ENCODE assay signal across 7 mouse cellular contexts in genomic region chr12:54985257-54986051, GRCm38 (mm10). TPM values are rescaled to one million over a fixed set of nuclear protein-coding genes. Genes with fewer than 3 reads are reported as not detected.
DNase-seq lines count a peak whose midpoint lies in the region; ATAC-seq and TF ChIP-seq lines count a peak whose summit lies in the region.

No protein-coding gene starts in this region.

- peak overlapping the region; percentile 85 for H3K9ac ChIP-seq in limb, embryonic 14.5 days (ENCODE audit: low read depth, low read length, severe bottlenecking)
- peak overlapping the region; percentile 71 for H3K9ac ChIP-seq in midbrain, embryonic 15.5 days

- H3K9me3 ChIP-seq in limb, embryonic 14.5 days (ENCODE audit: control insufficient read depth, low read length): no peaks in the 10 kb centered on the region
- no peaks in the 10 kb centered on the region for H3K9me3 ChIP-seq in midbrain, embryonic 15.5 days

- ATAC-seq in common myeloid progenitor, adult 5-6 weeks (replicated peaks; ENCODE audit: low read depth, poor library complexity, severe bottlenecking): peak; percentile 1; the same call in 1 of the 2 replicates
- ATAC-seq in inflammation-experienced regulatory T-cells, adult 6 months: peak; percentile 50
- ATAC-seq in limb, embryonic 14.5 days (ENCODE audit: low FRiP score, low read depth): peak; percentile 58
- peak; percentile 71 for ATAC-seq in midbrain, embryonic 15.5 days (replicated peaks)

- peak overlapping the region; percentile 91 for H3K4me2 ChIP-seq in limb, embryonic 14.5 days (replicated peaks; ENCODE audit: low read depth, low read length, severe bottlenecking)
- H3K4me2 ChIP-seq in midbrain, embryonic 15.5 days: peak overlapping the region; percentile 98

- H3K36me3 ChIP-seq in limb, embryonic 14.5 days (ENCODE audit: control insufficient read depth, insufficient read depth, low read length): no peaks in the 10 kb centered on the region
- H3K36me3 ChIP-seq in midbrain, embryonic 15.5 days (replicated peaks): no peaks in the 10 kb centered on the region

- peak; percentile 60 for DNase-seq in adipocyte (ENCODE audit: low spot score)
- DNase-seq in gastrocnemius, postnatal 14 days: peak; percentile 51
- DNase-seq in limb, embryonic 14.5 days (ENCODE audit: low spot score): no peak
- DNase-seq in spleen, postnatal 10 days (ENCODE audit: low spot score in 2 of 2): peak; percentile 75 to 84

- peak overlapping the region; percentile 82 for H3K27ac ChIP-seq in limb, embryonic 14.5 days (replicated peaks; ENCODE audit: low read depth, low read length)
- H3K27ac ChIP-seq in midbrain, embryonic 15.5 days: peak overlapping the region; percentile 79

- H3K4me3 ChIP-seq in limb, embryonic 14.5 days (replicated peaks; ENCODE audit: low read length): peak overlapping the region; percentile 81
- peak overlapping the region; percentile 95 for H3K4me3 ChIP-seq in midbrain, embryonic 15.5 days

- intact Hi-C loops in gastrocnemius, postnatal 14 days (cut with DNase I; ENCODE audit: low total_unique reads): no loop called here

- whole genome bisulfite sequencing in limb, embryonic 14.5 days: under 1% methylated on average over 54 of the region's 117 CpGs
- WGBS in midbrain, embryonic 15.5 days: under 1% methylated on average over 102 of the region's 117 CpGs

- H3K27me3 ChIP-seq in limb, embryonic 14.5 days (ENCODE audit: control insufficient read depth, insufficient read depth, low read length): no peaks in the 10 kb centered on the region
- H3K27me3 ChIP-seq in midbrain, embryonic 15.5 days (replicated peaks): no peaks in the 10 kb centered on the region

- H3K4me1 ChIP-seq in limb, embryonic 14.5 days (ENCODE audit: control insufficient read depth, insufficient read depth, low read length): no peaks in the 10 kb centered on the region
- peaks cover 13% of the 10 kb centered on the region for H3K4me1 ChIP-seq in midbrain, embryonic 15.5 days

- TF ChIP-seq POLR2A in limb, embryonic 14.5 days (IDR thresholded peaks at IDR 0.05; ENCODE audit: borderline replicate concordance, extremely low read depth, insufficient read depth, insufficient read length): no peak

RNA-seq across cellular contexts. Expression of gene Gm20403, which starts 0.9 kb away (rescaled TPM):
- not detected in 2 replicates for total RNA-seq in common myeloid progenitor, adult 5-6 weeks (2017)
- not detected for total RNA-seq in gastrocnemius, postnatal 14 days (2021)
- polyA plus RNA-seq in inflammation-experienced regulatory T-cells, adult 6 months (2017; shearing (Covaris generic)): not detected
- not detected in 2 replicates for polyA plus RNA-seq in limb, embryonic 14.5 days (2012; rRNA removed)
- not detected in 2 replicates for polyA plus RNA-seq in limb, embryonic 14.5 days (2014; fragmentation: Nextera tagmentation; extraction: Ambion mirVana)
- not detected in 2 replicates for polyA plus RNA-seq in midbrain, embryonic 15.5 days (2015; fragmentation: Nextera tagmentation; extraction: Ambion mirVana)

RNA-seq across cellular contexts. Expression of gene Baz1a, which starts 28.7 kb away (rescaled TPM):
- 98.0 and 152 TPM in 2 replicates for total RNA-seq in common myeloid progenitor, adult 5-6 weeks (2017)
- 1 to 10 TPM; 3.6 to 4.8 TPM for total RNA-seq in gastrocnemius, postnatal 14 days (2021)
- polyA plus RNA-seq in inflammation-experienced regulatory T-cells, adult 6 months (2017; shearing (Covaris generic)): 10 to 100 TPM; 31.0 to 41.8 (median 34.4) TPM
- 10.9 and 13.3 TPM in 2 replicates for polyA plus RNA-seq in limb, embryonic 14.5 days (2012; rRNA removed)
- polyA plus RNA-seq in limb, embryonic 14.5 days (2014; fragmentation: Nextera tagmentation; extraction: Ambion mirVana): 17.9 and 19.6 TPM in 2 replicates
- polyA plus RNA-seq in midbrain, embryonic 15.5 days (2015; fragmentation: Nextera tagmentation; extraction: Ambion mirVana): 6.6 and 8.0 TPM in 2 replicates

Comparison
In these comparisons a context has a peak if more than half of its experiments do, and no peak if none do; other contexts are left out.
1. ATAC-seq: peak in every context shown above with its lines; median percentile 71 in midbrain, embryonic 15.5 days; 58 in limb, embryonic 14.5 days; 50 in inflammation-experienced regulatory T-cells, adult 6 months; 1 in common myeloid progenitor, adult 5-6 weeks.